In genomic region chr12:71768890-71769289, GRCm38 (mm10) we compare ENCODE assay signal across 8 mouse cellular contexts.
DNase-seq lines count a peak whose midpoint lies in the region; ATAC-seq and TF ChIP-seq lines count a peak whose summit lies in the region.

No protein-coding gene starts in this region.

- H3K27ac ChIP-seq in heart, embryonic 10.5 days: peak overlapping the region; percentile 33; the same call in 1 of the 2 replicates
- no peak overlapping the region for H3K27ac ChIP-seq in testis, adult 2 months (ENCODE audit: control insufficient read depth, insufficient read depth, low read depth, low read length)
- no peak overlapping the region for H3K27ac ChIP-seq in liver, embryonic 16.5 days (ENCODE audit: low read length)

- 0 out of 2 replicates have a peak, but pooled peaks cover under 1% of the 10 kb centered on the region for H3K27me3 ChIP-seq in heart, embryonic 10.5 days (ENCODE audit: insufficient read depth, poor library complexity, severe bottlenecking)
- H3K27me3 ChIP-seq in testis, adult 2 months (ENCODE audit: control insufficient read depth, insufficient read depth, low read length): no peaks in the 10 kb centered on the region
- no peaks in the 10 kb centered on the region for H3K27me3 ChIP-seq in liver, embryonic 16.5 days (ENCODE audit: control insufficient read depth, insufficient read depth, low read depth, low read length)

- no peak overlapping the region for H3K9ac ChIP-seq in liver, embryonic 16.5 days (ENCODE audit: low read depth, low read length)

- TF ChIP-seq CTCF in testis, adult 2 months (IDR thresholded peaks at IDR 0.05; ENCODE audit: control insufficient read depth, insufficient read depth, insufficient replicate concordance, low read depth, low read length): no peak

- no peak for DNase-seq in heart, embryonic 10.5 days (ENCODE audit: low spot score)
- DNase-seq in heart, postnatal 10 days: no peak
- DNase-seq in testis, postnatal 14 days (ENCODE audit: low spot score): no peak
- DNase-seq in adrenal gland, adult 2 months: no peak
- DNase-seq in left cerebral cortex, postnatal 14 days (ENCODE audit: low spot score in 2 of 2): no peak
- DNase-seq in adrenal gland, postnatal 36 days: no peak

- intact Hi-C loops in heart, postnatal 10 days (cut with DNase I): loop anchor here (1.0 to 10.0 kb wide), 3 partner anchors 213 to 656 kb away; no protein-coding TSS in a partner anchor
- intact Hi-C loops in left cerebral cortex, postnatal 14 days (cut with DNase I): loop anchor here (1.0 kb wide), 1 partner anchor 278 kb away; no protein-coding TSS in a partner anchor

- peak overlapping the region; percentile 51 for H3K4me2 ChIP-seq in liver, embryonic 16.5 days (ENCODE audit: low read depth, low read length)

- TF ChIP-seq POLR2A in testis, adult 2 months (IDR thresholded peaks at IDR 0.05; ENCODE audit: control insufficient read depth, low read depth, low read length): no peak

- 36% methylated on average over 9 of the region's 9 CpGs for WGBS in heart, embryonic 10.5 days
- 32% methylated on average over 9 of the region's 9 CpGs for WGBS in liver, embryonic 16.5 days (ENCODE audit: insufficient replicate concordance)

- 0 out of 2 replicates have a peak, but pooled peaks cover 13% of the 10 kb centered on the region for H3K4me1 ChIP-seq in heart, embryonic 10.5 days
- H3K4me1 ChIP-seq in testis, adult 2 months (ENCODE audit: control insufficient read depth, insufficient read depth, low read length): no peaks in the 10 kb centered on the region; the same call in 1 of the 2 replicates
- H3K4me1 ChIP-seq in liver, embryonic 16.5 days (ENCODE audit: control insufficient read depth, low read depth, low read length): no peaks in the 10 kb centered on the region; the same call in 1 of the 2 replicates

- no peak for ATAC-seq in liver, embryonic 16.5 days (ENCODE audit: low read depth)

- no peaks in the 10 kb centered on the region for H3K36me3 ChIP-seq in heart, embryonic 10.5 days
- H3K36me3 ChIP-seq in testis, adult 2 months (ENCODE audit: control insufficient read depth, insufficient read depth, low read length): no peaks in the 10 kb centered on the region
- H3K36me3 ChIP-seq in liver, embryonic 16.5 days (ENCODE audit: control insufficient read depth, insufficient read depth): no peaks in the 10 kb centered on the region

- 0 out of 2 replicates have a peak, but pooled peaks cover 2% of the 10 kb centered on the region for H3K9me3 ChIP-seq in heart, embryonic 10.5 days
- H3K9me3 ChIP-seq in liver, embryonic 16.5 days (replicated peaks; ENCODE audit: control insufficient read depth, low read length): no peaks in the 10 kb centered on the region

- peak overlapping the region; percentile 50 for H3K4me3 ChIP-seq in heart, embryonic 10.5 days
- H3K4me3 ChIP-seq in testis, adult 2 months (ENCODE audit: control insufficient read depth, low read depth, low read length): peak overlapping the region; percentile 17; the same call in 1 of the 2 replicates
- H3K4me3 ChIP-seq in liver, embryonic 16.5 days (ENCODE audit: low read depth, low read length): peak overlapping the region; percentile 13
